Mouse (Mus musculus) 3T3-L1 (cell line): ENCODE data around the gene A930009A15Rik.

Experiments
- DNase-seq: peaks from one replicate; pipeline ENCODE4 v3.0.0-alpha.2; 2015; ENCODE audit warnings: low read depth, low spot score

The A930009A15Rik gene

DNA sequence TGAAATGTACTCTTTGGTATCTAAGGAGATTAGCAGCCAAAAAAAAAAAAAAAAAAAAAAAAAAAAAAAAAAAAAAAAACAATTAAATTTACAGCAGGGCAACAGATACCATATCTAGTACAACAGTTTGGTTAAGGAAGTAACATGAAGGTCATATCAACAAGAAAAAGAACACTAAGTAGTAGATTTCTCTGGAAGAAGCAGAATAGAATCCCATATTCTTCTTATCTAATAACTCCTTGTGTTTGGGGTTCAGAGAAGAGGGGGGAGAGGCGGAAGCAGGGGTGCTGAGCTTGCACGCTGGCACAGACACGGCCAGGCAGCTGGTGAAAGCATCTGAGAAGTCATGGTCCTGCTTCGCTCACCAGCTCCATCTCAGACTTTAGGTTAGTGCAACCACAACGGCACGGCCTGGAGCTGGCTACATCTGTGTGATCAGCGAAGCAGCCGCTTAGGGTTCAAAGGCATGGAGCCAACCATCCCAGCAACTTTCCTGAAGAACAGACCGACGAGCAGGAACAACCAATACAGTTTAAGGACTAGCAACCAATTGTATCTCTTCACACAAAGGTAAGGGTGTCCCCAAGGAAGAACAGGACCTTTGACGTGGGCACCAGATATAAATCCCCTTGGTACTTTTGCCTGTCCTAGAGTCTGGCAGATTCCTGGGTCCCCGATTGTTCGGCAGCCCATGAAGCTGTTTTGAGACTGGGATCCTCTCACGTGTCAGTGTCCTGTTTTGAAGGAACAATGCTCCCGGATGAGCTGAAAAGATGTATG, at the start of gene A930009A15Rik:
TSS of gene A930009A15Rik (plus strand) at position 275 of the 780 bp plus-strand sequence.
- no peak for DNase-seq

GRCm38 (mm10) chr10:115520200-115521080, 49.3 kb upstream of the A930009A15Rik start:
- no peak for DNase-seq

GRCm38 (mm10) chr10:115521081-115521451, 48.7 kb upstream of the A930009A15Rik start:
- DNase-seq = no peak

DNA sequence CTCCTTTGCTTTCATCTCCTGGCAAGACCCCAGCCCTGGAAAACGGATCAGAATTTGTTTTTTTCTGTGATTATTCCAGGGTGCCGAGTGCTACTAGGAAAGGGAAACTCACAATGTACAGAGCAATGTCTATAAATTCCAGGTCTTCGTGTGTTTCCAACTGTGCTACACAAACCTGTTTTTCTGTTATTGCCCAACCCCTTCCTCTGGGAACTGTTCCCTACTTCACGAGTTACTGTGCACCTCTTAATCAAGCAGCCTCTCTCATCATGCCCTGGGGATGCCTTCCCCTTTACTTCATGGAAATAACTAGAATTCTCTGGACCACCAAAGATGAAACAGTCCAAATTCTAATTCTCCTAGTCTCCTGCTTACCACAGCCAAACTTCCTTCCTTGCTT, 40.9 kb upstream of the A930009A15Rik start:
- DNase-seq = no peak

- no peak for DNase-seq
Measured at GRCm38 (mm10) chr10:115529768-115530167, 40.0 kb upstream of the A930009A15Rik start.

GRCm38 (mm10) chr10:115530746-115531145, 39.0 kb upstream of the A930009A15Rik start:
- no peak for DNase-seq

- no peak for DNase-seq
Measured at GRCm38 (mm10) chr10:115542917-115543316, 26.9 kb upstream of the A930009A15Rik start.

DNA sequence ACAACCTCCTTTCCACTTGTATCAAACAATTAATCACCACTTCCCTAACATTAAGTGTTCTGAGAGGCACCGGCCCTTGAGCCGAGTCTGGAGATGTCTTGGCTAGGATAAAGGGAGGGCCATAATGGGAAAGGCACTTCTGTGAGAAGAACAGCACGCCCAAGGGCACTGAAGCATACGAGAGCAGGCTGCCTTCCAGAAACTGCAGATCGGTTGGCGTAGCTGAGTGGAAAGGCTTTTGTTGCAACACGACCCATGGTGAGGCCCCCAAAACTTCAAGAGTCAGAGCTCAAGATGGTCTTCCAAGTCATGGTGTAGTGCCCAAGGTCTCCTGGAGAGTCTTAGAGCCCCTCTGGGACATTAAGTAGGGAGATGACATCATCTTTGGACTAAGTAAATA, 19.5 kb upstream of the A930009A15Rik start:
- no peak for DNase-seq

DNA sequence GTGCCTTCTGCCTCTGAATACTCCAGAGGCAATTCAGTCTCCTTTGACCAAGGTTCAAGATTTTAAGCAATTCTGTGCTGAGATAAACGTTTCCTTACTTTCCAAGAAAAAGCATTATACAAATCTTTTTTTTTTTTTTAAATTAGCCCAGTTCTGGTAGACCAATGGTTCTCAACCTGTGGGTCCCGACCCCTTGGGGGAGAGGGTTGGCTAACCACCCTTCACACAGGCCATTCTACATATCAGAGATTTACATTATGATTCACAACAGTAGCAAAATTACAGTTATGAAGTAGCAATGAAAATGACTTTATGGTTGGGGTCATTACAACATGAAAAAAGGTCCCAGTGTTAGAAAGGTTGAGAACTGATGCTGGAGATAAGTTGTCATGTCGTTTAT, 18.7 kb upstream of the A930009A15Rik start:
- no peak for DNase-seq

GRCm38 (mm10) chr10:115553352-115554113, 16.3 kb upstream of the A930009A15Rik start:
- DNase-seq = no peak

DNA sequence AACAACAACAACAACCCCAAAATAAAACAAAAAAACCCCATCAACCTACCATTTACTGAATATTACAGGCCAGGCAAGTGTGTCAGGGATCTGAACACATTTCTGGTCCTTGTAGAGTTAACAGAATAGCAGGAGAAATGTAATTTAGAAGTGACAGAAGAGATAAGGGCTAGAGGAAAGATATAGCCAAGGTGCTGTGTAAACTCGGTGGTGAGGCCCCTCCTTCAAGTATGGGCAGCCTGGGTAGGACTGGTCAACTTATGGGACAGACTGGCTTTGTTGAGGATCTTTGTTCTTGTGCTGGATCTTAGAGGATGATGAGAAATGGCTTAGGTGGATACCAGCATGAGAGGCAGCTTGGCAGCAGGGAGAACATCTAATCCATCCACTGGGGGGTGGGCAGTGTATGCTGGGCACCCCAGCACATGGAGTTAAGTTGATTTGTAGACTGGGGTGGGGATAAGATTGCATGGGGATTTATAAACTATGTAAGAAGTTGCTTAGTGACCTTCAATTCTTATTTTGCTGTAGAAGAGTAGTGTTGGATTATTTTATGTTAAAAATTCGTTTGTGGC, 14.5 kb upstream of the A930009A15Rik start:
- DNase-seq = no peak

DNA sequence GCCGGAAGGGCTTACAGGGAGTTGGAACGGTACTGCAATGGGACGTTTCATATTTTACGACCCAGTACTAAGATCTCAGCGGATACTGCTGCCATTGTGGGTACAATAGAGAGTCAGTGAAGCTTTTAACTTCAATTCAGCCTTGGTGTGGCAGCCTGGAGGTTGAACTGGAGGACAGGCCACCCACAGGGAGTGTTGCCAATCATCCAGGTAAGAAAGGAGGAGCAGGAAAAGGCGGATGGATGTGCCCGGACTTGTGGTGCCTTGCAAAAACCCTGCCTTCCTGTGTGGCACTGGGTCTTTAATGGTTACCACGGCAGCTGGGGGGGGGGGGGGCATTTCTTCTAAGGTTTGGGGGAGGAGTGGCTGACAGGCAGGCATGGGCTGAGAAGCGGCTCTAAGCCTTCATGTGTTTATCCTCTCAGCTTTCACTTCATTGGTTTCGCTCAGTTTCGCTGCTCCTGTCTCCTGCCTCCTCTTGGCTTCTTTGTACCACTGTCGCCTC, 13.0 kb upstream of the A930009A15Rik start:
- DNase-seq = no peak

- DNase-seq = no peak
Measured at GRCm38 (mm10) chr10:115561136-115561880, 8.5 kb upstream of the A930009A15Rik start.

DNA sequence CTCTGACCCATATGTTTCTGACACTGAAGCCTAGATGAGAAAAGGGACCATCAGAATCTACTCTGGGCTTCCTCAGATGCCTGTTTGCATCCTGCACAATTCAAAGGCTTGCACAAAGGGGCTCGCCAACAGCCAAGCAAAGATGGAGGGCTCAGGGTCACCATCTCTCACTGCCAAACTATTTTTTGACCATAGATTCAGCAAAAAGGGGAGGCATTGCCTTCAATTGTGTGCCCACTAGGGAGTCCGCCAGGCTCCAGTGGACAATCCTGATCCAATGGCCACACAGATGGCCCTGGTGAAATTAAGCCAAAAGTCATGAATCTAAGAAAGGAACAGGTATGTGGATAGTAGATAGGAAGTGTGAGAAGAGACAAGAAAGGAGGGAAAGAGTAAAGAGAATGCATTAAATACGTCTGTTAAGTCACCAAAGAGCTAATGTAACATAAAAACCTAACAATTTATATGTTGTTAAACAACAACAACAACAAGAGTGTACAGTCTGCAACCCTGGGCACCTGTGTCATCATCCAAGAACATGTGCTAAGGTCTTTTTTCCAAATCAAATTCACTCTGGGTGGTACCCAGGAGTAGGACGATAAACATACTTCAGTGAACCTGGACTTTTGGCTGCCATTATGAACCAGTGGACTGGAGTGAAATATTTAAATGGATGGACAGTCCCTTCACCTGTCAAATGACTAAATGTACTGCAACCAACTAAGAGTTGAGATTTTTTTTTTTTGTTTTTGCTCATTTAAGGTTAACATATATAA, 6.7 kb upstream of the A930009A15Rik start:
- no peak for DNase-seq

DNA sequence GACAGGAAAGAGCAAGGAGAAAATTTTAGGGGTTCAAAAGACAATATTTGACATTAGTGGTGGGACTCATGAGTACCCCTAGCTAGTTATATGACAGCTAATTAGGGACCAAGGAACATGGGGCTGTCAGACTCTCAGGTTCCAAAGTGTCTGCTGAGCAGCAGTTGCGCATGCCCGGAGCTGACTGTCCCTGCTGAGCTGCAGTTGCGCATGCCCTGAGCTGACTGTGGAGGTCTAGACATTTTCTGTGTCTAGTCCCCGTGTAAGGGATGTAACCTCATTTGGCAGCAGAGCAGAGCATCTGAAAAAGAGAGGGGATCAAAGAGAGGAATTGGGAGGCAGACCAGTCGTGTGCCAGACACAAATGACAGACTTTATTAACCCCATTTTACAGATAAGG, 5.8 kb upstream of the A930009A15Rik start:
- DNase-seq = no peak

- no peak for DNase-seq
Measured at GRCm38 (mm10) chr10:115570577-115570976, 791 bp downstream of the A930009A15Rik start.

- no peak for DNase-seq
Measured at GRCm38 (mm10) chr10:115571317-115571716, 1.5 kb downstream of the A930009A15Rik start.

DNA sequence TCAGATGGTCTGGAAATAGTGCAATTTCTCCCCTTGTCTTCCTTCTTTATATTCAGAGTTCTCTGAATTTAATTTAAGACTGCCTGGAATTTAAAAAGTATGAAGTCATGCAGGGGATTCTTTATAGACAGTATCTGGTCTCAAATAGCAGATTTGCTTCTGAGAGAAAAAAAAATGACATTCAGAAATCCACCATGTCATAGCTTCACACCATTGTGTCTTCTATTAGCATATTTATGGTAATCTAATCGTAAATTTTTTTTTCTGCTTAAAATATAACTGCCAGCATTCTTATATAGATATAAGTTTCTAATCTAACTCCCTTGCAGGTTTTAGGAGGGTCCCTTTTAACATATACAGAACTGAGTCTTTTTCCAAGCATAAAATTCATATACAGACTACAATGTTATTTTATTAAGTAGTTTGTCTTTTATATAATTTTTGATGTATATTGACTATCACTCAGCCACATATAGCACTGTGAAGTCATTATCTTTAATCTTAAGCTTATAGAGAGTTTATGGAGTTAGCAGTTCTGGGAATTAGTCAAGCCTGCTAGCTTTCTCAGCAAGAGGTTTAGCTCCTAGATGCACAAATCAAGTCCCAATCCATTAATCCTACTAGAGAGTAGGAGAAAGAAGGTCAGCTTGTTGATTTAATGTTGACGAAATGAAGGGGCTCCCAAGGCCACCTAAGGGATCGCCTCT, 2.1 kb downstream of the A930009A15Rik start:
- DNase-seq = no peak

GRCm38 (mm10) chr10:115579076-115579475, 9.3 kb downstream of the A930009A15Rik start:
- no peak for DNase-seq
